Mouse (Mus musculus): ENCODE data around the gene Abca4. TPM values are rescaled to one million over a fixed set of nuclear protein-coding genes. Genes with fewer than 3 reads are reported as not detected.

Abca4 gene
- polyA plus RNA-seq, 1 experiment: 3.7 TPM

DNA sequence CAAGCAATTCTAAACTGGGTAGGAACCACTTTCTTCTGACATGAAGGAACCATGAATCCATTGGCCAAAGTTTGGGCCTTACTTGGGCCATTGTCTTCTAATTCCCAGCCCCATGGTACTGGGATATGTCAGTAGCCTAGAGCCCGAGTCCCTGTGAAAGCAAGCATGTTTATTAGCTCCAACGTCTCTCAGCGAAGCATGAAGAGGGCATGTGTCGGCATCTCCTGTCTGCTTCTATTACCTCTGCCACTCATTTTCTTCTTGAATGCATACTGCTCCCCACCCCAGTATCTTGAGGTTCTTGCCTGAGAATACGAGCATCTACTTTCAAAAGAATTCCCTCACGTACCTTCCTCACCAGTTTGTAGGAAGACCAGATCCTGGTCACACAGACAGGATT, 161.5 kb downstream of the Abca4 start:
- no peak overlapping the region for H3K27ac ChIP-seq (ENCODE audit: insufficient read depth, low read length)
- H3K4me3 ChIP-seq (ENCODE audit: insufficient read depth, low read length): no peak overlapping the region
- H3K4me1 ChIP-seq (ENCODE audit: control insufficient read depth, insufficient read depth, low read length): no peaks in the 10 kb centered on the region
- TF ChIP-seq CTCF (IDR thresholded peaks at IDR 0.05; ENCODE audit: extremely low read depth, insufficient read depth, low read length) (no peak), POLR2A (IDR thresholded peaks at IDR 0.05; ENCODE audit: extremely low read depth, insufficient read depth, low read length) (no peak)

DNA sequence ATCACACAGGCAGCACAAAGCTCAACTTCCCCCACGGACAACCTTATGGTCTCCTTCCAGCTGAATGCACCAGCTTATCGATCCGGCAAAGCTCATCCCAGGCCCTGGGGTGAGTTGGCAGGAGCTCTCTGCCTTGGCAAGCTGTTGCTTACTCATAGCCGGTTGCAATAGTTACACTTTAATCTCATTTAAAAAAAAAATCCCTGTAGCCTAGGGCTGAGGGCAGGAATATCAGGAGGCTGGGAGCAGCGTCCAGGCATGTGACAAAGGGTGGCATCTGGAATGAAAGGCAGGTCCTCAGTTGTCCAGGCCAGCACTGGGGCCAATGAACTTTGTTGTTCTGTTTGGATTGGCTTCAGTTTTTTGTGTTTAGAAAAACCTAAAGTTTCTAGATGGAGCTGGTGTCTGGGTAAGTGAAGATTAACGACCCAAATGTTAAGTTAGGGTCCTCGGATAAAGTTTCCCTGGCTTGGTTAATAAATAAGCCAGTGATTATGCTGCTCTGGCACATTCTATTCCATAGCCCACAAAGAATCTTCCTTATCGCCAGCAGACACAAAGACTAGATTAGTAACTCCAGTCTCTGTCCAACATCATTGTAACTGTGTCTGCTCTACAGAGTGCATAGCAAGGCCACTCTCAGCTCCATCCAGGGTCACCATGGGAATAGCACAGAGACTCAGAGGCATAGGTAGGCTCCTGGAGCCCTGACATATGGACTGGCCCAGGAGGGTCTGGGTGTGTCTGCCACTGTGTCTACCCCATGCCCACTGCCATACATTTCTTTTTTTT, 162.2 kb downstream of the Abca4 start:
- H3K4me1 ChIP-seq (ENCODE audit: control insufficient read depth, insufficient read depth, low read length): no peaks in the 10 kb centered on the region
- no peak overlapping the region for H3K4me3 ChIP-seq (ENCODE audit: insufficient read depth, low read length)
- no peak overlapping the region for H3K27ac ChIP-seq (ENCODE audit: insufficient read depth, low read length)
- no peak for TF ChIP-seq POLR2A (IDR thresholded peaks at IDR 0.05; ENCODE audit: extremely low read depth, insufficient read depth, low read length)
- TF ChIP-seq CTCF (IDR thresholded peaks at IDR 0.05; ENCODE audit: extremely low read depth, insufficient read depth, low read length): no peak

DNA sequence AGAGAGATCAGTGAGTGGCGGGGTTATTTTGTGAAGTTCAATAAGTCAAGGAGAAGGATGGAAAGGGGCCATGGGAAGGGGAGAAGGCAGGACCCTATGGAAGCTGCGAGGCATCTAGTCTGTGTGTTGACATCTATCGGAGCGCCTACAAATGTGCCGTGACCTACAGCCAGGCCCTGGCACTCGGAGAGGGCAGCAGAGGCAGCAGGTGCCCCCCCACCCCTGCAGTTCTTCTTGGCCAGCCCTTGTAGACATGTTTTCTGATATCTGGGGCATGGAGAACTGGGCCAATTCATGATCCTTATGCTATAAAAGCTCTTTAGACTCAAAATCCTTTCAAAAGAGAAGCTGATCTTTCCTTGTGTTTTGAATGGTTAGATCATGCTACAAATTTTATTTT, 163.5 kb downstream of the Abca4 start:
- no peak for TF ChIP-seq CTCF (IDR thresholded peaks at IDR 0.05; ENCODE audit: extremely low read depth, insufficient read depth, low read length)
- no peak for TF ChIP-seq POLR2A (IDR thresholded peaks at IDR 0.05; ENCODE audit: extremely low read depth, insufficient read depth, low read length)
- H3K27ac ChIP-seq (ENCODE audit: insufficient read depth, low read length): no peak overlapping the region

DNA sequence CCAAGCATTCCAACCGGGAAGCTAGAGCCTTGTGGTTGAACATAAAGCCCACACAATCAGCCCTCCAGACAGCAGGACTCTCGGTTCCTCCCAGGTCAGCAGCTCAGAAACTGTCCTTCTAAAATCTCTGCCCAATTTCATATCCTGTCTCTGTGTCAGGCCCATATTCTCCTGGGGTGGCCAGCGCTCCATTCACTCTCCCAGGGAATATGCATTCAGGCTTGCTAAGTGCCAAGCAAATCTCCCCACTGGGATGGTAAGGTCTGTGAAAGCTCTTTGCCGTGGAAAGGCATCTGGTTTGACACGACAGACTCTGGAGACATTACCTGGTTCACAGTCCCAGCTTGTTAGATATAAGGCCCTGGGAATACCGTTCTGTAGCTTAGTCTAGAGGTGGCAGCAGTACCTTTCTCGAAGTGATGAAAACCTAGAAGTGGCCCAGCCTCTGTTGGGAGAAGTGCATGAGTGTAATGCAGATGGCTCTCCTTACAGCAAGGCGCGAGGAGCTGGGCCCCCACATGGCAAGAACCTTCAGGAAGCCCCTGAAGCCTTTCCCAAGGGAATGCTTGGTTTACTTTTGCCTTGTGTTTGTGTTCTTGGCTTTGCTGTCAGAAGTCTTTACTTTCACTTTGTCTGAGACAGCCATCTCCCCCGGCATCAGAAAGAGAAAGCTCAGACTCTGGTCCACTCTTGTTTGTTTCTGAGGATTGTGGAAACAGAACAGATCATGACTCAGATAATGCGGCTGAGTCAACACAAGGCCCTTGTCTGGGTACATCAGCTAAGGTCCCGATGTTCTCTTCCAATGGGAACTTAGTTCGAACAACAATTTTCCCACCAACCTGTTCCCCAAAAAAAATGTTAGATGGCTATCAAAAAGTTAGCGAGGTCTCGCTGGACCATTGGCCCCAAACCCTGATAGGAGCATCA, 164.3 kb downstream of the Abca4 start:
- no peak overlapping the region for H3K4me3 ChIP-seq (ENCODE audit: insufficient read depth, low read length)
- H3K27ac ChIP-seq (ENCODE audit: insufficient read depth, low read length): no peak overlapping the region
- H3K4me1 ChIP-seq (ENCODE audit: control insufficient read depth, insufficient read depth, low read length): no peaks in the 10 kb centered on the region
- TF ChIP-seq POLR2A (IDR thresholded peaks at IDR 0.05; ENCODE audit: extremely low read depth, insufficient read depth, low read length) (no peak), CTCF (IDR thresholded peaks at IDR 0.05; ENCODE audit: extremely low read depth, insufficient read depth, low read length) (no peak)

More for the DNA sequence above, 163.5 kb downstream of the Abca4 start:
- Histone ChIP-seq H3K4me1 (ENCODE audit: control insufficient read depth, insufficient read depth, low read length) (no peaks in the 10 kb centered on the region), H3K4me3 (ENCODE audit: insufficient read depth, low read length) (no peak overlapping the region)

DNA sequence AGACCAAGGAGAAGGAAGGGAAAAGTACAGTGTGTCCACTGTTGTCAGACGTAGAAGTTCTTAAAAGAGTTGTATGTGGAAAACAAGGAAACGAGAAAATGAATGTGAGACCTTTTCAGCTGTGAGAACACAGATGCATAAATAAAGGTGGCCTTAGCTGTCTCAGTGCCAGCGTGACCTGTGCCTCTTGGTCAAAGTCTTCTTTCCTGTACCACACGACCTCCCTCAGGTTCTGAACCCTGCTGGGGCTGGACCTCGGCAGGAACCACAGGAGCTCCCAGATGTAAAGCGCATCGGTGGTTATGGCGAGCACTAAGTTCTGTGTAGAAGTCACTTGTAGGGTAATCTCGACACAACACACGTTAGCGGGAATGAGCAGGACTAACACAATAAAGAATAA, 165.3 kb downstream of the Abca4 start:
- Histone ChIP-seq H3K27ac (ENCODE audit: insufficient read depth, low read length) (no peak overlapping the region), H3K4me3 (ENCODE audit: insufficient read depth, low read length) (no peak overlapping the region), H3K4me1 (ENCODE audit: control insufficient read depth, insufficient read depth, low read length) (no peaks in the 10 kb centered on the region)
- TF ChIP-seq POLR2A (IDR thresholded peaks at IDR 0.05; ENCODE audit: extremely low read depth, insufficient read depth, low read length) (no peak), CTCF (IDR thresholded peaks at IDR 0.05; ENCODE audit: extremely low read depth, insufficient read depth, low read length) (no peak)

DNA sequence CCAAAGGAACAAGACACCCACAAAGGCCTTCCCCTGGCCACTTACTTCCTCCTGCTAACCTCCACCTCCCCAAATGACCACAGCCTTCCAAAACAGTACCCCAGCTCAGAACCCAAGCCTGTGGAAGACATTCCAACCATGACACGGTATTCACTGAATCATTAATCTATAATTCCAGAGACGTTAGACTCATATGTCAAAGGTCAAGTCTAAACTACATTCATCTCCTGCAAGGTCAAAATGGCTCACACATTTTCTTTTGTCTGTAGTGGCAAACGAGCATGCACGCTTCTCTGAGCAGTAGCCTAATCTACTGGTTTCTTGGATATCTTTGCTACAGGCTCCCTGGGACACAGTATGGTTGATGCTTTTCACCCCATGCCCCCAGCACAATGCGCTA, 166.2 kb downstream of the Abca4 start:
- Histone ChIP-seq H3K4me1 (ENCODE audit: control insufficient read depth, insufficient read depth, low read length) (no peaks in the 10 kb centered on the region), H3K27ac (ENCODE audit: insufficient read depth, low read length) (no peak overlapping the region), H3K4me3 (ENCODE audit: insufficient read depth, low read length) (no peak overlapping the region)
- TF ChIP-seq POLR2A (IDR thresholded peaks at IDR 0.05; ENCODE audit: extremely low read depth, insufficient read depth, low read length): no peak
- no peak for TF ChIP-seq CTCF (IDR thresholded peaks at IDR 0.05; ENCODE audit: extremely low read depth, insufficient read depth, low read length)

DNA sequence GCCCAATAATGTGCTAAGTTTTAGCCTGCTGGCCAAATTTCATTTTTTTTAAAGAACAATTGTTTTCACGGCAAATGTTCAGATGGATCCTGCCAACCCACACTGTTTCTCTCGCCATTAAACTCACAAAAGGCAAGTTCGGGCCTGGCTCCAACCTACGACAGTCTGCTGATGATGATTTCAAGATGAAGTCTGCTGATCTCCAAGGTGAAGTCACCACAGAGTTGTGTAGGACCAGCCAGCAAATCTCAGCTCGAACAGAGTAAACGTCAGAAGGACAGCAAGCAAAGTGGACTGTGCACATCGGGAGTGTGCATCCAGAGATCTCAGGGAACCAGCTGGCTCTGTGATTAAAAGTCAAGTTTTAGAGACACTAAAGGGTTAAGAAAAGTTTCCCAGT, 166.6 kb downstream of the Abca4 start:
- H3K27ac ChIP-seq (ENCODE audit: insufficient read depth, low read length): no peak overlapping the region
- H3K4me1 ChIP-seq (ENCODE audit: control insufficient read depth, insufficient read depth, low read length): no peaks in the 10 kb centered on the region
- H3K4me3 ChIP-seq (ENCODE audit: insufficient read depth, low read length): no peak overlapping the region
- TF ChIP-seq POLR2A (IDR thresholded peaks at IDR 0.05; ENCODE audit: extremely low read depth, insufficient read depth, low read length): no peak
- no peak for TF ChIP-seq CTCF (IDR thresholded peaks at IDR 0.05; ENCODE audit: extremely low read depth, insufficient read depth, low read length)

DNA sequence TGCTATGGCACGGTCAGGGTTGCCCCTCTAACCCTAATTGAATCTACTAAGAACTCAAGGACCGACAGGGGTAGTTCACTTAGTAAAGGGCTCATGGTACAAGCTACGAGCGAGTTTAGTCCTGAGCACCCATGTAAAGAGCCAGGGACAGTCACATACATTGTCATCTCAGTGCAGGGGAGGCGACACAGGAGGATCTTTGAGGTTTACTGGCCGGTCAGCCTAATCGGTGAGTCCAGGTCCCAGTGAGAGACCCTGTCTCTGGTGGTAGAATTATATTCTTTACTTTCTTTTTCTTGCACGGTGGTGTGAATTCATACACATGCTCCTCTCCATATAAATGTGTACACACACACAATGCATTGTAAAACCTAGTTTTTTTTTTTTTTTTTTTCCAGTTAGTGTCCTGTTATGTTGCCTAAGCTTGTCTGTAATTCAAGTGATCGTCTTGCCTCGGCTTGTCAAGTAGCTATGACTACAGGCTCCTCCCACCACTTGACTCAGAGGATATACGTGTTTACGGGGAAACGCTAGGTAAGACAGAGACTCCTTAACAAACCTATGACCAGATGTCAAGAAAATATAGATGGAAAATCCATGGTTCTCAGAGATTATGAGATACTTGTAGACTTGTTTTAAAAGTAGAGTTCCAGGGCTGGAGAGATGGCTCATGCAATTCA, 167.3 kb downstream of the Abca4 start:
- no peak for TF ChIP-seq POLR2A (IDR thresholded peaks at IDR 0.05; ENCODE audit: extremely low read depth, insufficient read depth, low read length)
- no peak for TF ChIP-seq CTCF (IDR thresholded peaks at IDR 0.05; ENCODE audit: extremely low read depth, insufficient read depth, low read length)

More for the DNA sequence above, 167.3 kb downstream of the Abca4 start:
- no peaks in the 10 kb centered on the region for H3K4me1 ChIP-seq (ENCODE audit: control insufficient read depth, insufficient read depth, low read length)
- H3K4me3 ChIP-seq (ENCODE audit: insufficient read depth, low read length): no peak overlapping the region
- no peak overlapping the region for H3K27ac ChIP-seq (ENCODE audit: insufficient read depth, low read length)
